Mouse (Mus musculus): ENCODE measurements at regions not wholly inside any gene's neighbourhood (a gene's known extent, or its start where the extent isn't known, plus 50 kb on each side); places are given as distances from the start of the nearest gene placed in this dataset.
"Not testable (repeated sequence)": the region's sequence is repeated elsewhere in the genome, so short reads cannot be mapped to it uniquely, and the experiment has no call there.

DNA sequence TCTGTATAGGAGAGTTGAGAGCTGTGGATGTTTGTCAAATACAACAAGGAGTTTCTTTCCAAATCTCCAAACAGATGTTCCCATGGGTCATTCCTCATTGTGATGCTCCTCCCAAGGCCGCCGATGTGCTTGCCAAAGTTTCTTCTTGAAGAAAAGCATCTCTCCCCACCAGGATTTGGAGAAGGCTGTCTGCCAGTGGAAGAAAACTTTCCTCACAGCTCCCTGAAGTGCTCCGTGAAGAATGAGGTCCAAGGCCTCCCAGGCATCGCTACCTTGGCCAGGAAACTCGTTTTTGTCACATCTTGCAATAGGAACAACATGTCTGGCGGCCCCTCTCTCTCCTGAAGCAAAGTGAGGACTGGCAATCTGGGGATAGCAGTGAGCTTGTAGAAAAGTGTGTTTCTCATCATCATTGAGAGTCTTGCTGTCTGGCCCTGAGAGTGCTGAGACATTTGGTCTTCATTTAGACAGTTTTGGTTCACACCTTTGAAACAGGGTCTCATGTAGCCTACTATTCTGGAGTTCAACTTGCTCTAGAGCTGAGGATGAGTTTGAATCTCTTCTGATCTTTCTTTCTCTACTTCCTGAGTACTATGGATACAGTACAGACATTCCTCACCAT is 386.9 kb upstream of the Klhl29 start:
- DNase-seq (ENCODE audit: low spot score in 2 of 2), result peak in 1 of 2 experiments; percentile 62

DNA sequence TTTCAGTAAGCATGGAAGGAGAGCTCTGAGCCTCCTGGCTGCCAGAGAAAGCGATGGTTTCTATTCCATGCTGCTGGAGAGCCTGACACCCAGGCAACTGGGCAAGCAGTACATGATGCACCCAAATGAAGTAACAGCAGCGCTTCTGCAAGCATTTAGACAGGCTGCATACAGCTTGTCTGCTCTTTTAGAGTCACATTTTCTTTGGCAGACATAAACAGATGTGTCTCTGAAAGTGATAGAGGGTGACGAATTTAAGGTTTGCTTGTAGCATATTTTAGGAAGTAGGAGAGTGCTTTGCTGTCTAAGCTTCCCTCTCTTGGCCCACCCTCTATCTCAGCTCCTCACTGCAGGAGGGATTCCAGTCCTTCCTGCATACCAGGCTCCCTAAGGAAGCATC is 384.0 kb upstream of the Klhl29 start:
- DNase-seq (ENCODE audit: low spot score in 2 of 2), result no peak

DNA sequence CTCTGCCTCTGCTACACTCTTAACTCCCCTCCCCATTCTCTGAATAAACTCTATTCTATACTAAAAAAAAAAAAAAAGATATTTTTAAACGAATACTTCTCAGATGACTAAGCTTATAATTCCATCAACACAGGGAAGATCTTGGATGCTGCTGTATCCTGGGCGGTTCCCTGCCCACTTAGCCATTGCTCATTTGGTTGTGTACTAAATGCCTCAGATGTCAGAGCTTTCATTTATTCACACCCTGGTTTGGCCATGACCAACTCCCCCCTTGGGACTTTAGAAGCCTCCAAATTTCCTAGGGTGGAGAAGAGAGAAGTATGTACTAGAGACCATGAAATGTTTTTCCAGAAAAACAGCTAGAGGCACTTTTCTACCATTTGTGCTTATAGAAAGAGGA is 382.3 kb upstream of the Klhl29 start:
- no peak for DNase-seq (ENCODE audit: low spot score in 2 of 2)

DNA sequence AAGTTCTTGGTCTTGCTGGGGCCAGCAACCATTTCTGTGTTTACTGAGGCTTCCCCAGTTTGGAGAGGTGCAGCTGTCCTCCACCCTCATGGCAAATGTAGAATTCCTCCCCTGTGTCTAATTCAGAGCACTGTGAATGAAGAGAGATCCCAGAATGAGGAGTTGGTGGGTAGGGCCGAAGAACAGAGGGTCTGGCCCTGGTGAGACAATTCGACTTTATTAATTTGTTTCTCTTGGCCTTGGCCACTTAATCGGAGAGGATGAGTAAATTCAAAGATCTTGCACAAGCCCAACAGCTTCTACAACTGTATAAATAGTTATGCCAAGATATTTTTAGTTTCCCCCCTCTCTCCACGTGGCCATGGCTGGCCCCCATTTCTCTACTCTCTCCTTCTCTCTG is 381.9 kb upstream of the Klhl29 start:
- no peak for DNase-seq (ENCODE audit: low spot score in 2 of 2)

DNA sequence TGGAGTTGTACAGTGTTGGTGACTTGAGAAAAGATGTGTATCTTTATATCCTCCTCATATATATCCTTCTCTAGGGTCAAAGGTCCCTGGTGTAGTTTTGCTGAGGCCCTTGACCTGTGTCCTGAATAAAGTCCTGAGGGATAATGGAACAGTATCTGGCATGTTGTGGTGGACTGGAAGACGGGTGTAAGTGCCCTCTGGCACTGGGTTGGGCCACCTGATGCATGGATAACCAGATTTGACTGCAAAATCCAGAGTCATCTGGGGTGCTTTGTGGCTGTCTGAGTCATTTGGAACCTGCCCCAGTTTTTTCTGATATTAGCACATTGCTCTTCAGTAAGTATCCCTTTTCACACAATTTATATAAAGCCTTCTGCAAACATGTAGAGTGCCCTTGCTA is 378.3 kb upstream of the Klhl29 start:
- no peak for DNase-seq (ENCODE audit: low spot score in 2 of 2)

DNA sequence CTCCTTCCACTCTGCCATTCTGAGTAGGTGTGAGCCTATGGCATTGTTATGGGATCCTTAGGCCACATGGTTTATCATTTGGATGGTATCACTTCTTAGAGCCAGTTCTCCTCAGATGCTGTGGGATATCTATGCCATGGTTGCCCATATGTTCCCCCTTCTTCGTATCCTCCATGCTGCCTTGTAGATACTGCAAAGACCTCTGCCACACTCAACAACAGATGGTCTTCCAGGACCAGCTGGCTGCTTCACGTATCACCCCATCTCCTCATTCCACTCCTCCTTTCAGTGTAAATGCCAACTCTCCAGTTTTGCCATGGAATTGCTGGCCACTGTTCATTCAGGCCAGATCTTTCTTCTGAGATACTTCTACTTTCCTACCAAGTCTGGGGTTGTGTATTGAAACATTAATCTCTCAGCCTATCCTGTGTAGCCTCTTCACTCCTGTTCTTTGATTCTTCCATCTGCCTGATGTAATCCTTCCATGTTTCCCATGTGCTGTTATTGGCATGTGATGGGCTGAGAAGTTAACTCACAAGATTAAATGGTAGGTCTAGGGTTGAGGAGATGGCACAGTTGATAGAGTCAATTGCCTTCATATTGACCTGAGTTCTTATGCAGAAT is 368.7 kb upstream of the Klhl29 start:
- no peak for DNase-seq (ENCODE audit: low spot score in 2 of 2)

DNA sequence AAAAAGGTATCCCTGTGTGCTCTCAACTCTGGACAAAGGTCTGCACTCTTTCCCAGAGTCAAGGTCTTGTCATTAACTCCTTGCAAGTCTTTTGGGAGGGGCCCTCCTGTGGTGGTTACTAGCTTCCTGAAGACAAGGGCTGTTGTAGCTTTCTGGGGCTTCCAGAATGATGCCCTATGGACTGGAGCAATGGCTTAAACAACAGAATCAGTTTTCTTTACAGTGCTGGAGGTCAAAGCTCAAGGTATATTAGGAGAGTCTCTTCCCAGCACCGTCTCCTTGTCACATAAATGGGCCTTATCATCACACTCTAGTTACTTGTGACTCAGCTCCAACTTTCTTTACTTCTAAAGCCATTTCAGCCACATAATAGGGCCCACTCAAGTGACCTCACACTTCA is 360.6 kb upstream of the Klhl29 start:
- DNase-seq (ENCODE audit: low spot score in 2 of 2), result no peak

DNA sequence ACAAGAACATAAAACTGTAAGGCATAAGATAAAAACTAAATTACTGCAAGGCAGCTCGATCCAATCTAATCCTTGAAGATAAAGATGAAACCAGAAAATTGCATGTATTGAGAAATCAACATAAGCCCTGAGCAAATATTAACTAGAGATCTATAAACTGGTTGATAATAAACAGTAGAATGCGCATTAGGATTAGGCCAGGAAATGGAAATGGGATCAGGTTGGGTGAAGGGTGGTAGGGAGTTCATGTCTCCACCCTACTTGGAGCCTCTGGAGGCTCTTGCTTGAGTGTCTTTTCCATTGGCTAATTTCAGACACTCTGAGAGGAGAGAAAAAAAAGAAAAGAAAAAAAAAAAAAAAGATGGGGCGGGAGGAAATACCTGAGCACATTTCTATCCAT is 359.4 kb upstream of the Klhl29 start:
- DNase-seq (ENCODE audit: low spot score in 2 of 2), result no peak

DNA sequence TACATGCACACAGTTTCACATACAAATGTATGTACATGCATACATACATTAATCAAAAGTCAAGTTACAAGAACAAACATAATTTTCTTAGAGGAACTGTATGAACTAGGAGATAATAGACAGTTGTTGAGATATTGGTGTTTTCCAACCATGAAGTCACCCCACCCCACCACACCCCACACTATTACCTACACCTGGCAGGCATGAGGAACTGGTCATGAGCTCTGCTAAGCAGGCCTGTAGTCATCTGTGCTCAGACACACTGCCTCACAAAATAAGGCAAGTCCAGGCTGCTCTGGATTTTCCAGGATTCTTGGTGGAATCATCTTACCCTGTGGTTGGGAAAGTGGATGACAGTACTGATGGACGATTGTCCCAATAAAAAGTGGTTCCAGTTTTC is 347.6 kb upstream of the Klhl29 start:
- no peak for DNase-seq (ENCODE audit: low spot score in 2 of 2)

DNA sequence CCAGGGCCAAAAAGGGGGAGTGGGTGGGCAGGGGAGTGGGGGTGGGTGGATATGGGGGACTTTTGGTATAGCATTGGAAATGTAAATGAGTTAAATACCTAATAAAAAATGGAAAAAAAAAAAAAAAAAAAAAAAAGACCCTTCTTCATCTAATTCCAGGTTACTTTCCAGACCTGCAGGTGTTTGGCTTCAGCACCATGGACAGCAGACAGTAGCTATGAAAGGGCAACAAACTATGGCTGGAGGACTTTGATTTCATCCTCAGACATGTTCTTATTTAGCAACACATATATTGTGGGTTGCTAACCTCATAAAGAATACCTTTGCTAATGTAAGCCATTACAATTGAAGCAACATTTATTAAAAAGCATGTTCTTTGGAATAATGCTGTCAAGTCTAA is 342.0 kb upstream of the Klhl29 start:
- not testable (repeated sequence) for DNase-seq (ENCODE audit: low spot score in 2 of 2)

DNA sequence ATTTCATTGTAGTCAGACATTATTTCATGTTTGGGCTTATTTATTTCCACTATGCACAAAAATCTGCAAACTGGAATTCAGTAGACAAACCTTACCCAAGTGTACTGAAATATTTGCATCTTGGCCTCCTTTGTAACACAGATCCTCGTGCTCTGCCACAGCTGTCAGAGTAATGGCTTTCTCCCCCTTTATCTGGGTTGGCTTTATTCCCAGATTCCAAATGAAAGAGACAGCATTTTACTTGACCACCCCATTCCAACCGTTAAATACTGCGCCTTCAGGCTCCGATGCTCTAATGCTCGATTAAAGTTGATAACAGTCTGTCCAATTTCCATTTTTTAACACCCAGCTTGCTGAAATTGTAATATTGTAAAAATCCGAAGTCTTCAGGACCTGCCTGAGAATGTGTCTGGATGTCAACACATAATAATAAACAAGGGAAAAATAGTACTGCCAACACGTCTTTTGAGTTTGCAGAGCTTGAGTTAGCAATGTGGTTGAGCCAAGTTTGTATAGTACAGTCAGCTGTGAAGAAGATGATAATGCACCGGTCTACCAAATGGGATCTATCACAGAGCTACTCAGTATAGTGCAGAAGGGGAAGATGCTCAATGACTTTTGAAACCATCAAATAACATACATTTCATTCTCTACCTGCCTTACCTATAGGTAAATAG is 323.4 kb upstream of the Klhl29 start:
- DNase-seq (ENCODE audit: low spot score in 2 of 2), result no peak

DNA sequence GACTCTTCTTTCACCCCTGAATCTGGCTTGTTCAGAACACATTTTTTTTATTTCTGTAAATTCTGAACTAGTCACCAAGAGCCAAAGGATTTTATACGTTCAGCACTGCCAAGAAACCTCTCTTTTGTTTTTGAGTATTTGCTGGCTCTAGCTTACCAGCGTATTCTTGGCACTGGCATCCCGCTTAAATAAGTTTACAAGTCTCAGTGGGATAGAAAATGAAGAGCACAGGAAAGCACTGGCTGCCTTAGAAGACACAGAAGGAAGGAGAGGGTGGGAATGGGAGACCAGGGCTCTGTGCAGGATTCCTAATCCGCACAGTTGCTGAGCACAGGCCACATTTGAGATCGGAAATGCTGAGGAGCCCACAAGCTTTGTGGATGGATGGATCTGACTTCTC is 306.7 kb upstream of the Klhl29 start:
- no peak for DNase-seq (ENCODE audit: low spot score in 2 of 2)

DNA sequence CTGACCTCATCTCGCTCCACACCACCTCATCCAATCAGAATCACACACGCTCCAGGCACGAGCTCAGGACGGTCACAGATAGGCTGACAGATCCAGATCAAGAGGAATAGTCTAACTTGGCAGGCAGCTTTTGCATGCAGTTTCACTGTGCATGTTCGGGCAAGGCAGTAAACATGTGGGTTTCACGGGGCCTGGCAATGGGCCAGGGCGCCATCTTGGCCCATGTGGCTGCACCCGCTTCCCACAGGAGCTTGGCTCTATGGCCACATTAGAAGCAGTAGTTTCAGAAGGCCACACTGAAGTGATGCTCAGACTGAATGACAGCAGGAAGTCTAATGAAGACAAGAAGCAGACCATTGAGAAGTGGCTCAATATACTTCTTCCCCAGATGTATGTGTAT is 302.6 kb upstream of the Klhl29 start:
- DNase-seq (ENCODE audit: low spot score in 2 of 2), result not testable (repeated sequence)

DNA sequence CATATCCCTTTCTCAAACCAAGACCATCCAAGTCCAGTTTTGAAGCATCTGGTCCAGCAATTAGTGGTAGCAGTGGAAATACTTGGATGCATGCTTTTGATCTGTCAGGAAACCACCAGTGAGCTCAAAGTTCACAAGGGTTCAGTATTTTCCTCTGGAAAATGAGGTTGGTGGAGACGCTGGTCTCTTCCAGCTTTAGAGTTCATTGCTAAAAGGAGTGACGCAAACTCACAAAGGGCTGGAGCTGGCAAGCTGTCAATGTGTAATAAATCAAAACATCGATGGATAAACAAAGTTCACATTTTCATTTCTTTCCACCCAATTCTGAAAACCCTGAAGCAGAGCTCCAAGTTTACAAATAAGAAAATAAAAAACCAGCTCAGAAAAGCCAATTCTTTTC is 293.0 kb upstream of the Klhl29 start:
- DNase-seq (ENCODE audit: low spot score in 2 of 2), result no peak

DNA sequence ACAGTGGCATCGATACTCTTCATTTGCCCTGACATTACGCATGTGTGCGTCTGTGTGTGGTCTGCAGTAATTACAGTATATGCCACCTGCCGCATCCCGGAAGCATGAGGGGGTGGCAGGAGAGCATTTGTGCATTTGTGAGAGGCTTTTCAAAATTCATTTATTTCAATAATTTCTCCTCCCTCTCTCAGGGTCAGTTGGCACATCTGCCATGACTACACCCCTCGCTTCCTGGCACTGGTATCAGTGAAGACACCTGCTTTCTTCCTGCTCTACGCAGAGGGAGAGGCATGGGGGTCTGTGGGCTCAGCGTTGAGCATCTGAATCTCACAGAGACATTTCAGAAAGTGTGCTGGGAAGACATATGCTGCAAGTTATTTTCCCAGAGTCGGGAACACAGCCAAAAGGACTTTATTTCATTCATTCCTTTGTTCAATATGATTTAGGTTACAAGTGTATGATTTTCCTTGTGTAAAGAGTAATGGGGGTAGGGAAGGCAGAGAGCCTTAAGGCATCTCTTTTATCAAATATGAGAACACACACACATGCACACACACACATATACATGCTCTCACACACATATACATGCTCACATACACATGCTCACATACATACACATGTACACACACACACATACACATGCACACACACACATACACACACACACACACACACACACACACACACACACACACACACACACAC is 262.2 kb upstream of the Klhl29 start:
- DNase-seq (ENCODE audit: low spot score in 2 of 2), result no peak

DNA sequence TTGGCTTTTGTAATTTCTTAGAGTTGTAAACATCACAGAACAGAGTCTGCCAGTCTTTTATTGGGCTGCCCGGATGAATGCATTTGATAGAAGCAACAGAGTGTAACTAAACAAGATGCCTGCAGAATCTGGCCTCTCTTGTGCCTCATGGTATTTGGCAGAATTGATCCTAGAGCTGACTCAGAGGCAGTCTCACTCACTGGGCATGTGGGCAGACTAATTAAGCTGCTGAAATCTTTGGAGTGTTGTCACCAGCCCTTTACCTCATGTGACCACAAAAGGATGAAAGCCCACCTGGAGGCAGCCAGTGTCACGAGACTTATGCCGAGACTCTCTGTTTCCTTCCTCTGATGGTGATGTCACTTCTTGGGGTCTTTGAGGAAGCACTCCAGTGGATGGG is 258.5 kb upstream of the Klhl29 start:
- DNase-seq (ENCODE audit: low spot score in 2 of 2), result no peak

DNA sequence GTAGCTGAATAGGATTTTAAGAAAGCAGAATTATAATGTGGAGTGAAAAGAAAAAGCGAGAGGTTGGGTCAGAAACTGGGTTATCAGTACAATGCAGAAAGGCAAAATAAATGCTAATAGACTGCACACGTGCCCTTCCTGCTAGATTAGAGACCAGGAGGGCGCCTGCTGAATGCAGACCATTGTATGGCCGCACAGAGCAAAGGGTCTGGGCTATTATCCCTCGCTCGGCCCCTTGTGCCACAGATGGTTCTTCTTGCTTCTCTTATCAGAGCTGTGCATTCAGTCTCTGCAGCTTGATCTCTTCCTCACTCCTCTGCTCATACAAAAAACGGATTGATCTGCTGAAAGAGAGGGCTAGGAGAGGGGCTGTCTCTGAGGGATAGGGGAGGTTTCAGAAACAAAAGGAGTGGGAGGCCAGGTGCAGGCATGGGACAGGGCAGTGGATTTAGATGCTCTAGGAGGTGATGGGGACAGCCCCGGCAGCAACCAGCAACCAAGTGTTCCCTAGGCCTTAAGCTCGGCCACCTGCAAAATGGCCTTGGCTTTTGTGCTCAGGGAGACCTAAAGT is 225.7 kb upstream of the Klhl29 start:
- no peak for DNase-seq (ENCODE audit: low spot score in 2 of 2)

DNA sequence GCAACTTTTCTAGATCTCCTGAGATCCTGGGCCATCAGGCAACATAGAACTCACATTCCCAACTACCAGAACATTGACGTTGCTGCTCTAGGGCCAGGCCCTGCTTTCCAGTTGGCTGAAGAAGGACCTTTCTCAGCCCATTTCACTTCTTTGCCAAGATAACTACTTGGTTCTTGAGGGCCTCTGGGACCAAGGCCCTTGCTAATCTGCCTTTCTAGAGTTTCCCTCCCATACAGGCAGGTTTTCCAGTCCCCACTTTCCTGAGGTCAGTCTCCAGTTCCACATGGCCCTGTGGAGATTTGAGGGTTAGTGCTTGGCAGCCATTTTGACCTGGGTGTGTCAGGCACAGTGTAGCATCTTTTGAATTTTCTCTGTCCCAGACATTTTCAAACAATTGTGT is 223.9 kb upstream of the Klhl29 start:
- no peak for DNase-seq (ENCODE audit: low spot score in 2 of 2)

DNA sequence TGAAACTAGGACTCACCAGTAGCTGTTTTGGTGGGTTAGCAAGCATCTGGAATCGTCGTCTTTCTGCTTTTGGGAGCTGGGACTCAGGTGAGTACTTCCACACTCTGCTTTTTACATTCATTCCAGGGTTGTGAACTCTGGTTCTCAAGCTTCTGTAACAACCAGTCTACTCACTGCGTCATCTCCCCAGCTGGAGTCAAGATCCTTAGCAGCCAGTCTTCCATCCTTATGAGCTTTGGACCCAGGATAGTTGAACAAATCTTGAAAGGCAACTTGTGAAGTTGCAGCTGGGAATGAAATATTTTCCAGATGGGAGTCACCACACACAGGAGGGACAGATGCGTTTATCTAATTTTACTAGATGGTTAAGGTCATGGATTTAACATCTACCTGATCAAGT is 223.5 kb upstream of the Klhl29 start:
- DNase-seq (ENCODE audit: low spot score in 2 of 2), result no peak

DNA sequence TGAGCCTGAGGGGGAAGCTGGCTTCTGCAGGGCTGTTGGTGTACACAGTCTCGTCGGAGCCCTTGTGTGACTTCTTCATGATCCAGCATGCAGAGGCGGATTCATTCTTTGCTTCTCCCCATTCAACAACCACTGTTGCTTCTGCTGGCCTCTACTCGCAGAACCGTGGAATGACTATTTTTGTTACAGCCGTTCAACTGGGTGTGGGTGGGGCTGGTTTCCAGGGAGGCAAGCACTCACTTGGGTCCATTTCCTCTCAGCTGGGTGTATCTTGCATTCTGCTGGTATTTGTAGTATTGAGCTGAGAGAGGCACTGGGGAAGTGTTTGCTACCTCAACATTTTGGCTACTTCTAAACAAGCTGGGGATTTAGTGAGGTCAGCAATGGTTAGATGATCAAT is 197.3 kb upstream of the Klhl29 start:
- no peak for DNase-seq (ENCODE audit: low spot score in 2 of 2)

DNA sequence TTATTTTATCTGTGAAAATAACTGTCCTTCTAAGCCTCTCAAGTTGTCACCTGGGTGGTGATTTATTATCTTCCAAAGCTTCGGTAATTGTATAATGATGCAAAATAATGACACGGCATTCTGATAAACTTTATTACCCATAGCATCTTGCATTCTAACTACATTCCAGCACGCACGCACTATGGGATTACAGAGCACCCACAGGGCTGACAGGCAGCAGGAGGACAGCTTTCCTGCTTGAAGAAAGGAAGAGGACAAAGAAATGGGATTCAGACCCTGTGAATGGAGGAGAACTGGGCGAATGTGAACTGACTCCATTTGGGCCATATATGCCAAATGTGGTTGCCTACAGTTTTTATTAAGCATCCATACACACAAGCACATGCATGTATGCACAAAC is 193.5 kb upstream of the Klhl29 start:
- no peak for DNase-seq (ENCODE audit: low spot score in 2 of 2)

DNA sequence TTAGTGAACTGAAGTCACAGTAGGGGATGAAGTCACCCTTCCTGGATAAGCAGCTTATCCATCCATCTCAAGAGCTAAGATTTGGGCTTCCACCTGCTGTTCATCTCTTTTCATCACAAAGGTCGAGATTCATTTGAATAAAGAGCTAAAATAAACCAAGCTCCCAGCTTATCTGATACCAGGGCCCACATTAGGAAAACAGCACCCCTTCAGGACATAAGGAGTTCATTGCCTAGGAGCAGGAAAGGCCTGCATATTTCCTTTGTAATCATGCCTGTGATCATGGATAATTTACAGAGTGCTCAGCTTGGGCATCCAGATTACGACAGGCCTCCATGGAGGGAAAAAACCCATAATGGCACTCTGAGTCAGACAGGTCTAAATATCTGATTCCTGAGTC is 190.7 kb upstream of the Klhl29 start:
- DNase-seq (ENCODE audit: low spot score in 2 of 2), result no peak

DNA sequence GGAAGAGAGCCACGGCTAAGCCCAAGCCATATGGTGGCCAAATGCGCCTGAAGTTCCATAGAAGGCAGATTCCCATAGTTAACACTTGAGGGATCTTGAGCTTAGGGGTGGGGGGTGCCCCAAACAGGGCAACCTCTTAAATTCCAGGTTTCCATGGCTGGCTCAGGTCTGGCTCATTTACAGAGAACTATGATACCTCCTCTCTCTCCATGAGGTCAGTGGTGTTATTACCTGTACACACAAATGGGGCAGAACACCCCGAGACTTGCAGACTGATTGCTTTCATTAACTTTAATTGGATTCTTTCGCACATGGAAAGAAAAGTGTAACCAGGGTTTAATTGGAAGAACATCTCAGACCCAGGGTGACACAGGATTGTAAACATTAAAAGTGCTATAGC is 177.1 kb upstream of the Klhl29 start:
- DNase-seq (ENCODE audit: low spot score in 2 of 2), result no peak
